In the genomic region with DNA sequence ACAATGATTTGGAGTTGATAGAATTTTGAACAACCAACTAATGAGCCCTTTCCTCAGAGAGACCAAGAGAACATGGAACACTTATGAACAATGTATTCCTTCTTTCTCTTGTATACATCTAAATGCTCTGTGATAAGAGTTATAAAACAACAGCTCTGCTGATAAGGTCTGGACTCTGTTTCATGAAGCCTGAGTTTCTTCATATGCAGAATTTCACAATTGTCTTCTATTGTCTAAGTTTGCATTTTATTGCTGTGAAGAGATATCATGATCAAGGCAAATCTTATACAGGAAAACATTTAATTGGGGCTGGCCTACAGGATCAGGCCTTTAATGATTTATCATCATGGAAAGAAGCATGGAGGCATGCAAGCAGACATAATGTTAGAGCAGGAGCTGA, we compare ENCODE assay signal across 43 mouse cellular contexts. TPM values are rescaled to one million over a fixed set of nuclear protein-coding genes. Genes with fewer than 3 reads are reported as not detected.
"Had no signal": no experiment of that assay in that cellular context is flagged by ENCODE, and none has a peak within 500 bp of the region (broad histone marks: within the 10 kb centered on the region; RNA-seq: fewer than 3 reads in every experiment).

No protein-coding gene starts in this region.

- H3K36me3 ChIP-seq: heart, embryonic 10.5 days; heart, embryonic 12.5 days; hindbrain, embryonic 10.5 days; hindbrain, embryonic 12.5 days; kidney, embryonic 15.5 days; limb, embryonic 13.5 days; limb, embryonic 15.5 days; liver, embryonic 12.5 days had no signal

- H3K9ac ChIP-seq: heart, embryonic 12.5 days; hindbrain, embryonic 12.5 days; hindbrain, embryonic 14.5 days; kidney, embryonic 15.5 days; limb, embryonic 13.5 days; limb, embryonic 15.5 days; liver, embryonic 12.5 days; liver, embryonic 14.5 days had no signal

- H3K4me1 ChIP-seq: heart, embryonic 10.5 days; heart, embryonic 12.5 days; hindbrain, embryonic 10.5 days; hindbrain, embryonic 12.5 days; kidney, embryonic 15.5 days; limb, embryonic 13.5 days; limb, embryonic 15.5 days; liver, embryonic 12.5 days had no signal

- H3K4me3 ChIP-seq: gastrocnemius, adult 2 months; heart, embryonic 10.5 days; heart, embryonic 12.5 days; hindbrain, embryonic 10.5 days; hindbrain, embryonic 12.5 days; kidney, embryonic 15.5 days; limb, embryonic 13.5 days; limb, embryonic 15.5 days; liver, embryonic 12.5 days had no signal

- DNase-seq: gastrocnemius, adult 2 months; gastrocnemius, postnatal 10 days; gastrocnemius, postnatal 25 days; heart, adult 18-20 months; heart, postnatal 10 days; heart, postnatal 4 days; kidney, adult 11 months; kidney, adult 2 months; kidney, adult 9 months; kidney, postnatal 14 days; kidney, postnatal 36 days; layer of hippocampus, adult 9-11 months; layer of hippocampus, postnatal 36 days; left cerebral cortex, postnatal 4 days had no signal

- H3K9me3 ChIP-seq: heart, embryonic 10.5 days; heart, embryonic 12.5 days; hindbrain, embryonic 10.5 days; hindbrain, embryonic 12.5 days; kidney, embryonic 15.5 days; limb, embryonic 13.5 days; limb, embryonic 15.5 days; liver, embryonic 12.5 days had no signal

- H3K4me2 ChIP-seq: heart, embryonic 12.5 days; hindbrain, embryonic 12.5 days; hindbrain, embryonic 14.5 days; kidney, embryonic 15.5 days; limb, embryonic 13.5 days; limb, embryonic 15.5 days; liver, embryonic 12.5 days had no signal

- H3K27ac ChIP-seq: gastrocnemius, adult 2 months; heart, embryonic 10.5 days; hindbrain, embryonic 10.5 days; hindbrain, embryonic 12.5 days; hindbrain, embryonic 14.5 days; kidney, embryonic 15.5 days; kidney, postnatal 0 days; limb, embryonic 13.5 days; limb, embryonic 15.5 days; liver, embryonic 12.5 days; liver, embryonic 14.5 days had no signal

- ATAC-seq: hindbrain, embryonic 16.5 days; inflammation-experienced regulatory T-cells, adult 6 months; liver, embryonic 12.5 days had no signal

- H3K27me3 ChIP-seq: heart, embryonic 12.5 days; hindbrain, embryonic 12.5 days; kidney, embryonic 15.5 days; limb, embryonic 13.5 days; limb, embryonic 15.5 days; liver, embryonic 12.5 days had no signal

RNA-seq across cellular contexts. Expression of a gene that starts 24.4 kb away (rescaled TPM):
- total RNA-seq: gastrocnemius, adult 2 months; gastrocnemius, postnatal 10 days; gastrocnemius, postnatal 25 days; gastrocnemius, postnatal 4 days; granulocyte monocyte progenitor cell, adult 5-6 weeks; heart, adult 18-20 months; heart, adult 8-10 months; heart, postnatal 10 days; heart, postnatal 25 days; heart, postnatal 4 days; layer of hippocampus, adult 18-20 months; layer of hippocampus, adult 8-10 months; layer of hippocampus, postnatal 14 days; layer of hippocampus, postnatal 36 days; left cerebral cortex, adult 18-20 months; left cerebral cortex, adult 8-10 months; left cerebral cortex, postnatal 10 days; left cerebral cortex, postnatal 25 days; left cerebral cortex, postnatal 4 days had no signal
- polyA plus RNA-seq: heart, embryonic 10.5 days; heart, embryonic 12.5 days; heart, embryonic 14.5 days; heart, embryonic 16.5 days; hindbrain, embryonic 10.5 days; hindbrain, embryonic 12.5 days; hindbrain, embryonic 14.5 days; hindbrain, embryonic 16.5 days; inflammation-experienced regulatory T-cells, adult 6 months; kidney, adult 2 months; kidney, embryonic 15.5 days; kidney, postnatal 0 days; large intestine, adult 2 months; limb, embryonic 11.5 days; limb, embryonic 13.5 days; limb, embryonic 15.5 days; liver, embryonic 12.5 days; liver, embryonic 14.5 days; liver, embryonic 16.5 days had no signal

RNA-seq across cellular contexts. Expression of a gene that starts 28.9 kb away (rescaled TPM):
- total RNA-seq: gastrocnemius, adult 2 months; gastrocnemius, postnatal 10 days; gastrocnemius, postnatal 25 days; gastrocnemius, postnatal 4 days; granulocyte monocyte progenitor cell, adult 5-6 weeks; heart, adult 18-20 months; heart, adult 8-10 months; heart, postnatal 10 days; heart, postnatal 25 days; heart, postnatal 4 days; layer of hippocampus, adult 18-20 months; layer of hippocampus, adult 8-10 months; layer of hippocampus, postnatal 14 days; layer of hippocampus, postnatal 36 days; left cerebral cortex, adult 18-20 months; left cerebral cortex, adult 8-10 months; left cerebral cortex, postnatal 10 days; left cerebral cortex, postnatal 25 days; left cerebral cortex, postnatal 4 days had no signal
- polyA plus RNA-seq: heart, embryonic 10.5 days; heart, embryonic 12.5 days; heart, embryonic 14.5 days; heart, embryonic 16.5 days; hindbrain, embryonic 10.5 days; hindbrain, embryonic 12.5 days; hindbrain, embryonic 14.5 days; hindbrain, embryonic 16.5 days; inflammation-experienced regulatory T-cells, adult 6 months; kidney, adult 2 months; kidney, embryonic 15.5 days; kidney, postnatal 0 days; large intestine, adult 2 months; limb, embryonic 11.5 days; limb, embryonic 13.5 days; limb, embryonic 15.5 days; liver, embryonic 12.5 days; liver, embryonic 14.5 days; liver, embryonic 16.5 days had no signal

RNA-seq across cellular contexts. Expression of a gene that starts 33.0 kb away (rescaled TPM):
- total RNA-seq: gastrocnemius, adult 2 months; gastrocnemius, postnatal 10 days; gastrocnemius, postnatal 25 days; gastrocnemius, postnatal 4 days; granulocyte monocyte progenitor cell, adult 5-6 weeks; heart, adult 18-20 months; heart, adult 8-10 months; heart, postnatal 10 days; heart, postnatal 25 days; heart, postnatal 4 days; layer of hippocampus, adult 18-20 months; layer of hippocampus, adult 8-10 months; layer of hippocampus, postnatal 14 days; layer of hippocampus, postnatal 36 days; left cerebral cortex, adult 18-20 months; left cerebral cortex, adult 8-10 months; left cerebral cortex, postnatal 10 days; left cerebral cortex, postnatal 25 days; left cerebral cortex, postnatal 4 days had no signal
- polyA plus RNA-seq: heart, embryonic 10.5 days; heart, embryonic 12.5 days; heart, embryonic 14.5 days; heart, embryonic 16.5 days; hindbrain, embryonic 10.5 days; hindbrain, embryonic 12.5 days; hindbrain, embryonic 14.5 days; hindbrain, embryonic 16.5 days; inflammation-experienced regulatory T-cells, adult 6 months; kidney, adult 2 months; kidney, embryonic 15.5 days; kidney, postnatal 0 days; large intestine, adult 2 months; limb, embryonic 11.5 days; limb, embryonic 13.5 days; limb, embryonic 15.5 days; liver, embryonic 12.5 days; liver, embryonic 14.5 days; liver, embryonic 16.5 days had no signal

RNA-seq across cellular contexts. Expression of a gene that starts 33.7 kb away (rescaled TPM):
- total RNA-seq: gastrocnemius, adult 2 months; gastrocnemius, postnatal 10 days; gastrocnemius, postnatal 25 days; gastrocnemius, postnatal 4 days; granulocyte monocyte progenitor cell, adult 5-6 weeks; heart, adult 18-20 months; heart, adult 8-10 months; heart, postnatal 10 days; heart, postnatal 25 days; heart, postnatal 4 days; layer of hippocampus, adult 18-20 months; layer of hippocampus, adult 8-10 months; layer of hippocampus, postnatal 14 days; layer of hippocampus, postnatal 36 days; left cerebral cortex, adult 18-20 months; left cerebral cortex, adult 8-10 months; left cerebral cortex, postnatal 10 days; left cerebral cortex, postnatal 25 days; left cerebral cortex, postnatal 4 days had no signal
- polyA plus RNA-seq: heart, embryonic 10.5 days; heart, embryonic 12.5 days; heart, embryonic 14.5 days; heart, embryonic 16.5 days; hindbrain, embryonic 10.5 days; hindbrain, embryonic 12.5 days; hindbrain, embryonic 14.5 days; hindbrain, embryonic 16.5 days; inflammation-experienced regulatory T-cells, adult 6 months; large intestine, adult 2 months; limb, embryonic 11.5 days; limb, embryonic 13.5 days; limb, embryonic 15.5 days; liver, embryonic 12.5 days; liver, embryonic 14.5 days; liver, embryonic 16.5 days had no signal
